Mouse (Mus musculus) testis, adult 2 months (tissue): ENCODE results near the gene Gmnn.

Experiments
- CTCF ChIP-seq: fragments of 200-500 bp; IDR thresholded peaks from 2 replicates; pipeline ENCODE4 v1.5.1; 2012; ENCODE audit warnings: low read depth, mild to moderate bottlenecking, inconsistent platforms, low read length, moderate library complexity; ENCODE audit not compliant: control insufficient read depth, insufficient read depth, insufficient replicate concordance
- POLR2A ChIP-seq: fragments of 200-500 bp; IDR thresholded peaks from 2 replicates; pipeline ENCODE4 v1.6.1; 2012; ENCODE audit warnings: low read depth, mild to moderate bottlenecking, inconsistent platforms, low read length, moderate library complexity; ENCODE audit not compliant: control insufficient read depth

DNA sequence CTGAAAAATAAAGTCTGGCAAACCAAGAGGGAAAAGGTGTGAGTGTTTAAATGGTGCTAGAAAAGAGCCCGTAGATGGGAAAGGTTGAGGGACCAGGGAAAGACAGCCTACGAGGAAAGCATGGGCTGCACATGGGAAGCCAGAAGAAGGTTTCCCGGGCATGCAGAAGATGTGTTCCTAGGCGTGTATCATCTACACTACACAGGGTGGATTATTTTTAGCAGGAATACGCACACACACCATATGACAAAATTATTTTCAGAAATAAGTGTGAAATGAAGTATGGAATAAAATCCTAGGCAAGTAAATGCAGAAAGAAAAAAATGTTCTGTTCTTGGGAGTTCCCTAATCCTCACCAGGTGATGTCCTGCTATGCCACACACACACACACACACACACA, 25.8 kb upstream of the Gmnn start:
- TF ChIP-seq CTCF (no peak), POLR2A (no peak)
